Mouse (Mus musculus) bone marrow macrophage, adult 2 months (primary cell): ENCODE measurements around the gene Nacc2.

Experiments
- CTCF ChIP-seq: IDR thresholded peaks from 2 replicates; pipeline ENCODE4 v1.5.1; 2012; ENCODE audit warnings: low read depth, mild to moderate bottlenecking, low read length, moderate library complexity
- POLR2A ChIP-seq: IDR thresholded peaks from 2 replicates; pipeline ENCODE4 v1.6.1; 2012; ENCODE audit warnings: mild to moderate bottlenecking, low read depth, low read length, borderline replicate concordance

GRCm38 (mm10) chr2:26034344-26035050 is 88.5 kb downstream of the Nacc2 start:
- TF ChIP-seq CTCF = no peak
- TF ChIP-seq POLR2A = no peak
